ENCODE assay signal across 14 mouse cellular contexts in genomic region chr11:73207621-73208020, GRCm38 (mm10). TPM values are rescaled to one million over a fixed set of nuclear protein-coding genes. Genes with fewer than 3 reads are reported as not detected.
DNase-seq lines count a peak whose midpoint lies in the region; ATAC-seq and TF ChIP-seq lines count a peak whose summit lies in the region.
"Had no signal": no experiment of that assay in that cellular context is flagged by ENCODE, and none has a peak within 500 bp of the region (broad histone marks: within the 10 kb centered on the region; RNA-seq: fewer than 3 reads in every experiment).

No protein-coding gene starts in this region.

- H3K4me2 ChIP-seq in liver, postnatal 0 days (ENCODE audit: low read depth, low read length), result no peak overlapping the region
- H3K4me2 ChIP-seq: heart, embryonic 12.5 days; hindbrain, embryonic 12.5 days; kidney, embryonic 15.5 days had no signal

- TF ChIP-seq CTCF in layer of hippocampus, adult 2 months (conservative IDR thresholded peaks at IDR 0.05), result peak; percentile 57
- peak; percentile 62 for TF ChIP-seq CTCF in liver, postnatal 0 days (IDR thresholded peaks at IDR 0.05; ENCODE audit: low read depth)

- H3K27me3 ChIP-seq in liver, postnatal 0 days (ENCODE audit: insufficient read depth, low read length), result no peaks in the 10 kb centered on the region
- H3K27me3 ChIP-seq: heart, embryonic 12.5 days; hindbrain, embryonic 12.5 days; kidney, embryonic 15.5 days had no signal

- 74% methylated on average over 2 of the region's 2 CpGs for WGBS in liver, postnatal 0 days (ENCODE audit: insufficient replicate concordance)

- H3K9me3 ChIP-seq in liver, postnatal 0 days (ENCODE audit: low read length), result no peaks in the 10 kb centered on the region
- H3K9me3 ChIP-seq: heart, embryonic 12.5 days; hindbrain, embryonic 12.5 days; kidney, embryonic 15.5 days had no signal

- DNase-seq in layer of hippocampus, adult 2 months (ENCODE audit: low spot score in 2 of 2), result no peak
- no peak for DNase-seq in layer of hippocampus, adult 9-11 months
- DNase-seq in A20 (ENCODE audit: low read depth, low spot score), result peak; percentile 38
- peak; percentile 65 for DNase-seq in ES-CJ7 (ENCODE audit: low read depth, low spot score)
- DNase-seq in liver, postnatal 0 days, result no peak
- DNase-seq in heart, adult 18-20 months, result no peak
- no peak for DNase-seq in heart, adult 11 months
- DNase-seq: adrenal gland, adult 8-10 months; spleen, adult 18-20 months had no signal

- H3K27ac ChIP-seq in layer of hippocampus, adult 2 months, result no peak overlapping the region
- H3K27ac ChIP-seq in liver, postnatal 0 days (ENCODE audit: low read depth), result no peak overlapping the region
- H3K27ac ChIP-seq: hindbrain, embryonic 12.5 days; kidney, embryonic 15.5 days; macrophage had no signal

- no peak for TF ChIP-seq EP300 in liver, postnatal 0 days (IDR thresholded peaks at IDR 0.05; ENCODE audit: low read depth)

- ATAC-seq in liver, postnatal 0 days, result no peak

- peaks cover 3% of the 10 kb centered on the region; the same call in 1 of the 2 replicates for H3K36me3 ChIP-seq in liver, postnatal 0 days (replicated peaks; ENCODE audit: insufficient read depth, low read length)
- H3K36me3 ChIP-seq: heart, embryonic 12.5 days; hindbrain, embryonic 12.5 days; kidney, embryonic 15.5 days had no signal

- H3K9ac ChIP-seq in liver, postnatal 0 days (replicated peaks), result no peak overlapping the region
- H3K9ac ChIP-seq: heart, embryonic 12.5 days; hindbrain, embryonic 12.5 days; kidney, embryonic 15.5 days had no signal

- H3K4me3 ChIP-seq in layer of hippocampus, adult 2 months, result no peak overlapping the region
- H3K4me3 ChIP-seq in liver, postnatal 0 days (ENCODE audit: low read depth, low read length), result no peak overlapping the region
- H3K4me3 ChIP-seq: erythroblast, embryonic 14.5 days; heart, embryonic 12.5 days; hindbrain, embryonic 12.5 days; kidney, embryonic 15.5 days had no signal

- H3K4me1 ChIP-seq in liver, postnatal 0 days (ENCODE audit: insufficient read depth), result no peaks in the 10 kb centered on the region
- H3K4me1 ChIP-seq: heart, embryonic 12.5 days; hindbrain, embryonic 12.5 days had no signal

RNA-seq across cellular contexts. Expression of gene Shpk, which starts 8.4 kb away (rescaled TPM):
- total RNA-seq in layer of hippocampus, adult 2 months (2021), result 1 to 10 TPM; 3.1 to 3.2 TPM
- 8.1 and 8.2 TPM in 2 replicates for polyA plus RNA-seq in liver, postnatal 0 days (2015; fragmentation: Nextera tagmentation; extraction: Ambion mirVana)
- 1 to 10 TPM in 1 of 2 experiments, under 1 TPM in 1; 0.92 to 1.5 TPM for total RNA-seq in heart, adult 18-20 months (2021)

RNA-seq across cellular contexts. Expression of gene Ctns, which starts 8.8 kb away (rescaled TPM):
- total RNA-seq in layer of hippocampus, adult 2 months (2021), result 10 to 100 TPM; 20.1 to 23.2 TPM
- polyA plus RNA-seq in liver, postnatal 0 days (2015; fragmentation: Nextera tagmentation; extraction: Ambion mirVana), result 7.3 and 8.4 TPM in 2 replicates
- 1 to 10 TPM; 10.0 TPM for total RNA-seq in heart, adult 18-20 months (2021)

RNA-seq across cellular contexts. Expression of gene Trpv1, which starts 26.5 kb away (rescaled TPM):
- not detected for total RNA-seq in layer of hippocampus, adult 2 months (2021)
- 0.07 TPM in 2 replicates for polyA plus RNA-seq in liver, postnatal 0 days (2015; fragmentation: Nextera tagmentation; extraction: Ambion mirVana)
- not detected for total RNA-seq in heart, adult 18-20 months (2021)
- polyA plus RNA-seq: erythroblast, embryonic 14.5 days; heart, embryonic 12.5 days; hindbrain, embryonic 12.5 days; kidney, embryonic 15.5 days; macrophage had no signal

RNA-seq across cellular contexts. Expression of gene Tax1bp3, which starts 30.7 kb away (rescaled TPM):
- total RNA-seq in layer of hippocampus, adult 2 months (2021), result 1 to 10 TPM; 9.2 TPM
- polyA plus RNA-seq in liver, postnatal 0 days (2015; fragmentation: Nextera tagmentation; extraction: Ambion mirVana), result 32.7 and 35.6 TPM in 2 replicates
- 10 to 100 TPM; 48.7 to 53.3 TPM for total RNA-seq in heart, adult 18-20 months (2021)

RNA-seq across cellular contexts. Expression of gene Emc6, which starts 30.8 kb away (rescaled TPM):
- 10 to 100 TPM; 44.6 to 47.5 TPM for total RNA-seq in layer of hippocampus, adult 2 months (2021)
- polyA plus RNA-seq in liver, postnatal 0 days (2015; fragmentation: Nextera tagmentation; extraction: Ambion mirVana), result 169 and 174 TPM in 2 replicates
- total RNA-seq in heart, adult 18-20 months (2021), result 10 to 100 TPM; 94.8 to 98.0 TPM

Comparison
In these comparisons a context has a peak if more than half of its experiments do, and no peak if none do; other contexts are left out.
1. DNase-seq: peak in A20 (single experiment) and ES-CJ7 (single experiment); none in layer of hippocampus, adult 2 months (0 of 2), layer of hippocampus, adult 9-11 months (single experiment), liver, postnatal 0 days (single experiment), heart, adult 18-20 months (0 of 2) and heart, adult 11 months (single experiment).